Mouse (Mus musculus) ES-E14 (cell line): ENCODE results near the gene Tmem104.

Experiments
- CHD2 ChIP-seq: IDR thresholded peaks from 2 replicates; pipeline ENCODE4 v1.6.1; 2014; ENCODE audit warnings: mild to moderate bottlenecking, low read depth, low read length, inconsistent platforms
- HCFC1 ChIP-seq: IDR thresholded peaks from 2 replicates; pipeline ENCODE4 v1.6.1; 2012; ENCODE audit warnings: low read length, inconsistent platforms, borderline replicate concordance; ENCODE audit not compliant: insufficient read depth
- MAFK ChIP-seq: IDR thresholded peaks from 2 replicates; pipeline ENCODE4 v1.6.1; 2014; ENCODE audit warnings: mild to moderate bottlenecking, low read depth, low read length, inconsistent platforms; ENCODE audit not compliant: insufficient read depth
- ZC3H11A ChIP-seq: IDR thresholded peaks from 2 replicates; pipeline ENCODE4 v1.6.1; 2012; ENCODE audit warnings: low read depth, mild to moderate bottlenecking, inconsistent platforms, low read length, borderline replicate concordance
- ZNF384 ChIP-seq: IDR thresholded peaks from 2 replicates; pipeline ENCODE4 v1.6.1; 2012; ENCODE audit warnings: low read depth, low read length, inconsistent platforms

DNA sequence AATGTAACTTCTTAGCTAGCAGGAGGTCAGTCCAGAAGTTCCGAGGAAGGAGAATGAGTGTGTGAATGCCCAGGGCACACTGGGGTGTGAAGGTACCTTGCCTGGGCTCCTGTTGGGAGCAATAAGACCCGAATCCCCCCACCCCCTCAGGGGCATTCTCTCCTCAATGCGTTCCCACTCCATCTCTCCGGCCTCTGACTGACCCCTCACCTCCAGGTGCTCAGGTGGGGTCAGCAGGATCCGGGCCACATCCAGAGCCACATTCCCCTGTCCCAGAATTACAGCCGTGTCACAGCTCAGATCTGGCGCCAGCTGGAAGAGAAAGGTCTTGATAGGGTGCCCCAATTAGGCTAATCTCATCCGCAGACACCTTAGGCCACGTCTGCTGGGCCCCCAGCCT, 83.8 kb downstream of the Tmem104 start:
- TF ChIP-seq CHD2 = no peak
- TF ChIP-seq ZC3H11A = no peak
- no peak for TF ChIP-seq MAFK
- no peak for TF ChIP-seq ZNF384
- TF ChIP-seq HCFC1 = no peak
